Mouse (Mus musculus): Measurements from ENCODE around the gene Gpr85.

Gpr85 gene

GRCm38 (mm10) chr6:13812157-13812556 lies 27.6 kb downstream of the Gpr85 start:
- DNase-seq (ENCODE audit: low read depth), result no peak

DNA sequence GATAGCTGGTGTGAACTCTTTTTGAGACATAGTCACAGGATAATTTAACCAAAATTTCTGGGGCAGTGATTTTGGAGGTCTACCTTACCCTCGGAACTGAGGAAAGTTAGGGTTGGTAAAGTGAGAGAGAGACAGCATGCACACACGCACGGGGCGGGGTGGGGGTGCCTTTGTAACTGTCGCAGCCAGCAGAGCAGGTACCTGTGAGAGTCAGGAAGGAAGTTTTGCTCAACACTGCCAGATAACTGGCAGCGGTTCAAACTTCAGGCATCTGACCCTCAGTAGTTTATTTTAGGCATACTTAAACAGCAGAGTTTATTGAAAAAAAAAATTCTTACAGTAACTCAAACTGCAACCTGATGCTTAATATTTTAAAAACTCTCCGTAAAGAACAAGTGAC lies 39.7 kb downstream of the Gpr85 start:
- DNase-seq (ENCODE audit: low read depth), result no peak

- DNase-seq (ENCODE audit: low read depth), result no peak
Observed at GRCm38 (mm10) chr6:13797389-13797788, 42.4 kb downstream of the Gpr85 start.
